Mouse (Mus musculus) R1 (cell line): ENCODE results near the gene Sestd1.

Experiments used
- DNase-seq: peaks from one replicate; pipeline ENCODE4 v3.0.0-alpha.2; 2018; ENCODE audit warnings: low read depth, low spot score

The Sestd1 gene

DNA sequence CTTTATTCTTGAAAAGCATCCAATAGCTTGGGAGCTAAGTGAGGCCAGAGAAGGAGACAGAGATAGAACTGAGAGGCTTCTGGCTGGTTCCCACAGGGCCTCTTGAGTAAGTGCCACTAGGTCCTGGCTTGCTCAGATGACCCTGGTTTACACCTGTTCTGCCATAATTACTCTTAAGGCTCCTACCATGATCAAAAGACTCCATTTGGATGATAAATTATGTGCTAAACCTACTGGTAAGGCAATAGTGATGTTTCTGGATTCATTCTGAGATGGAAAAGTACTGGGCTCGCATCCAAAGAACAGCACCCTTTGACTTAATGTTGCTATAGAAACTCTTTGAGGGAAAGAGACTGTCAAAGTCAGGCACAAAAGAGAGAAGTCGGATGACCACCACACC is 106.1 kb downstream of the Sestd1 start:
- peak; percentile 20 for DNase-seq

DNA sequence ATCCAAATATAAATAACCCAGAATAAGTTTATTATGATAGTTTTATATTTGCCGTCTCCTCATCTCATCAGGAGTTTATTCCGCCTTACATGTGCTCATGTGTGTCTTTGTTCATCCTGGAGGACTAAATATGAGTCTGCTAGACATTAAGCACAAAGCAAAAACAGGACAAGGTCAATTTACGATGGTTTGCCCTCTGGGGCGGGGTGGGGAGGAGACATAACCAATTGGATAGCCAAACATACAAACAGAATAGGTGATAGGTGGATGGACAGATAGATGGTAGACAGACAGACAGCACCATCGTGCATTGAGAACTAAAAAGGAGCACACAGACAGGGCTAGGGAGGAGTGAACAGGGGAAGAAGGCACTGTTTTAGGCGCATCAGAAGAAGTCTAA is 106.6 kb downstream of the Sestd1 start:
- no peak for DNase-seq

DNA sequence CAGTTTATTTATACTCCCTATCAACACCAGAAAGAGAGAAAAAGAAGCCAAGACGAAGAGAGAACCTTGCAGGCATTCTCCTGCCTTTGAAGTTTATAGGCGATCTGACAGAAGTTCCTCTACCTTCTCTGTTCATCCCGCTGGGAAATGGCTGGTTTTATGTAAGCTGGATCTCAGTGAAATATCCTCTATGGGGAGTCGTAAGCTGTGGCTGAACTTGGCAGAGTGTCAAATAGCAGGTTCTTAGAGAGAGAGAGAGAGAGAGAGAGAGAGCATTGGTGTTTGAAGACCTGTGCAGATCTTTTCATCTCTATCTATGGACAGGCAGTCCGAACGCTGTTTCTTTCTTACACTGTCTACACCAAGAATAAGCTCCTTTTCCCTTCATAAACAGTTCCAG is 107.0 kb downstream of the Sestd1 start:
- no peak for DNase-seq

DNA sequence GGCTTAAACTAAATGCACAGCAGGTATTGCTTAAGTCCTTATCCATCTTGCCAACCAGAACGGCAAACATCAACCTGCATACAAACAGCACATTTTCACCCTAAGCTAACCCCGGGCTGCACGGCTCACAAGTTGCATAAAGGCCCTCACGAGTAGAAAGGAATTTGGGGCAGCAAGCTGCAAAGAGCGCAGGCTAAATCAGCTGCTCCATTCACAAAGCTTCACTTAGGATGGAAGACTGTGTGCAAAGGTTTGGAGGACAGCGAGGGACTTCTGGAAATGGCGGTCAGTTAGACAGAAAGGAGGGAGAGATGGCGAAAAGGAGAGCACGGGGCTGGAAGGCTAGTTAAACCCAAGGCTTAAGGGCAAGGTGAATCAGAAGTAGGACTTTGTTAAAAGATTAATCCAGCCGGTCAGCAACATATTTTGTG is 108.1 kb downstream of the Sestd1 start:
- no peak for DNase-seq

DNA sequence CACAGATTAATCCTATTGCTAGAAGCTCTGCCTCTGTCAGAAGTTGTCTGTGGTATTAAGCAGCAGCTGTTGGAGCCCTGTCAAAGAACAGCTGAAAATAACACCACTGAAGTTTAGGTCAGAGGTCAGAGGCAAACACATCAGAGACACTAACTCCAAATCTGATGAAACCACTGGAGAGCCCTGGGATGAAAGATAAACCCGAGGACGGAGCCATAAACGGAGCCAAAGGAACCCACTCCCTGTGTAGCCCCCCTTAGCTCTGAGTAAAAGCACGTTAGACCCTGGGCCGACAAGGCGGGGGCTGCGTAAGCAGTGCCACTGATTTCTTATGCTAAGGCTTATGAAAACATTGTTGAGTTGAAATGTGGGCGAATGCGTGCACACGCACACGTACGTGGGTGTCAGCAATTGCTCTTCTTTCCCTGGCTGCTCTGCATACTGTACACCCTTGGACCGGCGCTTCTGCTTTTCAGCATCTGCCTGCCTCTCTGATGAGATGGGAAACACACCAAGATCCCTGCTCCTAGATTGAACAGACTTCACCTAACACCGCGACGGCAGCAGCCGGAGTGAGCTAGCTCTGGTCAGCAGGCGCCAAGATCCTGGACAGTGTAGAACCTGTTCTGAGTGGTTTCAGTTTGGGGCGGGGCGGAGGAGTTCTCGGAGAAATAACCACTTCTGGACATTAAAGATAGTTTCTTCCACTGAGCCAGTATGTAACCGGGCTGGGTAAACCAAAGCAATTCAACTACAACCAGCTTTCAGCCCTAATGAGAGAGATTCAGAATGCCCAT is 108.8 kb downstream of the Sestd1 start:
- no peak for DNase-seq

DNA sequence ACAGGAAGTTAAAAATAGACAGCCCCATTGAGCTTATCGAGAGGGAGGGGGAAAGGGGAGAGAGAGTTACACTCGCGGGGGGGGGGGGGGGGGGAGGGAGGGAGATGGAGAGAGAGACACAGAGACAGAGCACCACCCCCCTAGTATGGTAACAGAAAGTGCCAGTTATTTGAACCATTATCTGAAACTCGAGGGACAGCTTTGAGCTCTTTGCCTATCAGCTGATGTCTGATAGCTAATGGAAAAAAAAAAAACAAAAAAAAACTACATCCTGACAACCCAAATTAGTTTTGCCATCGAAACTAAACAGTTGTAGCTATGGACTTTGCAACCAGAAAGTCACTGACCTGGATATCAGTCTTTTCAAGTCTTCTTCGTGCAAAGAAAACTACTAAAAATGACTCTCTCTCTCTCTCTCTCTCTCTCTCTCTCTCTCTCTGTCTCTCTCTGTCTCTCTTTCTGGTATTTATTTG is 109.7 kb downstream of the Sestd1 start, which contains the start of gene Ccdc141:
Gene Ccdc141 (minus strand): TSS at position 4 of the 473 bp plus-strand sequence.
- no peak for DNase-seq

DNA sequence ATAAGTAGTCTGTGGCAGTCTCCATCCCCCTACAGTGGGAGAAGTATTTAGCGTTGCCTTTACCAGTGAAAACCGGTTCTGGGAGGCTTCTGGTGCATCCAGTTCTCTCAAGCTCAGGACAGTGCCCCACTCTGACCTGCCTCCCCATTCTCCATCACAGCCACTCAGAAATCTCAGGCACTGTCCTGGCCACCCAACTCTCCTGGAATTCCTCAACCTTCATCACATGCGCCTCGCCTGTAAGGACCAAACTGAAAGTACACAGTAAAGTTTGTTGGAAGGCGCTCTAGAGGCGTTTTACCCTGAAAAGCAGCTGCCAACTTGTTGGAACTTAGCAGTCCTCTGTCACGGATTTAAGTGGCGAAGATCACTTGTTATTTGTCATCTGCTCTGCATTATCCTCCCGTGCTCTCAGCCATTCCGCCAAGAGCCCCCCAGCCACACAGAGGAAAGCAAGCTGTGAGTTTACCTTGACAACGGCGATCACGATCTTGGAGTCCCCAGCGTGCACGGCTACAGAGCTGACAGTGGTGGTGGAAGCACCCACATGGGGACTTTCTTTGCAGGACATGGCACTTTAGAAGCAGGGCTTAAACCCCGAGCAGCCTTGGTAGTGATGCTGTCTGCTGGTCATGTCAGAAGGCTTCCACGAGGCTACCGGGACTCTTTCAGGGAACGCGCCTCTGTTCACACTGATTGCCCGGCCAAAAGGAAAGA is 110.3 kb downstream of the Sestd1 start:
- DNase-seq = peak; percentile 46

DNA sequence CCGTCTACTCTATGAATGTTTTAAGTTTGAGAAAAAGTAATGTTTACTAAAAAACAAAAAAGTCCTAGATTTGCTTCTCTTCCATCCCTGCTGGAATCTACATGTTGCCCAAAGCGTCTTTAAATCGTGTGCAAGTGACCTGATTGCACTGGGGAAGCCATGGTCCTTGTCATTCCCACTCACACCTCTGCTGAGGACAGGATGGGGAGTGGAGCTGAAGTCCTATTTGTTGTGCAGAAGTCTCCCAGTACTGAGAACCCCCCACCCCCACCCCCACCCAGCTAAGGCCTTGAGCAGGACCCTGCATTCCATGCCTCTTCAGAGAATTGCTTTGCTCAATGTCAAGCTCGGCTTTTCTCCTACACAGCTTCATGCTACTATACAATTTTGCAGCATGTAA is 111.2 kb downstream of the Sestd1 start:
- DNase-seq = no peak

DNA sequence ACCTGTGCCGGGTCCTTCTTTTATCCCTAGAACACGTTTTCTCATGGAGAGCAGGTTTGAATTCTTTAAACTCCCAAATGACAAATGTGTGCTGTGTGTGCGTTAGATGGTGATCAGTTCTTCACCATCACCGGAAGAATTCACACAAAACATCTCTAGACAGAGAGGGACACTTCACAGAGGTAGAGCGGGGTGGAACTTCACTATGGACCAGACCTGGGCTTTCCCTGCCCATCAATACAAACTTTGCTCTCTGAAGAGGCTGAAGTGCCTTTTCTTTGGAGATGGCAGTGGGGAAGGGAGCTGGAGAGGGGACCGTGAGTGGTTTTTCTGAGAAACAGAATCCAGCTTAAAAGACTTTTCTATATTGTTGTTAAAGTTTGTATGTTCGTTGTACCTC is 111.6 kb downstream of the Sestd1 start:
- DNase-seq = no peak

DNA sequence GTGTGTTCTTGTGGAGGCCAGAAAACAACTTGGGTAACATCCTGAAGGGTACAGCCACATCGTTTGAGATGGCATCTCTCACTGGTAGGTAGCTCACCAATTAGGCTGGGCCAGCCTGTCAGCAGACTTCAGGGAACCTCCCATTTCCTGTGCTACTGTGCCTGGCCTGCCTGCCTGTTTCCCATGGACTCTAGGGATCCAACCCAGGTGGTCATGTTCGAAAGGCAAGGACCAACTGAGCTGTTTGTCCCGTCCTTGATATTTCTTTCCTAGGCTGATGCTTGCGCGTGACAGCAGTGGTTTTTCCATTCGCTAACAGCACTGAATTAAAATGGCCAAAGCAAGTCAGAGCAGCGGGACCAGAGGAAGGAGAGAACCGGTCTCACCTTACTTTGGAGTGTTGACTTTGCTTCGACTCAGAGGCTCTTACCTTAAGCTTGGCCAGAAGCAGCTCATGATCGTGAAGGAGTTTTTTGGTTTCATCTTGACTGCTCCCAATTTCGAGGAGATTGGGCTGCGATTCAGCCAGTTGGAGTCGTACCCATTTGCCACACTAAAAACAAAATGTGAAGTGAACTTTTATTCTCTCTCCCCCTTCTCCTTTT is 112.2 kb downstream of the Sestd1 start:
- DNase-seq = no peak

DNA sequence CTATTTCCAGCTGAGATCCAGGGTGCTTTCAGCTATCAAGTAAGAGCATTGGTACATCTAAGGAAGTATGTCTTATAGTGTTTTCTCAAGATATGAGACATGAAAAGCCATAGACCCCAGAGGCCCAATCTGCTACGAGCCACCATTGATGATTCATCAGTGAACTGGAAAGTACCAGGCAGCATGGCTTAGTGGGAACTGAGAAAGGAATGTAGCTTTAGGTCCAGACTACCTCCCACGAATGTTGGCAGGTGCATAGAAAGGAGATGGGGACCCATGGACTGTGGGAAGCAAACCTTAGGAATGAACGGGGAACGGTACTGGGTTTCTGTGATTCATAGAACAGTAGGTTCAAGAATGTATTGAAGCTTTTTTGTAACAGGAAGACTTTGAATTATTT is 114.0 kb downstream of the Sestd1 start:
- no peak for DNase-seq

DNA sequence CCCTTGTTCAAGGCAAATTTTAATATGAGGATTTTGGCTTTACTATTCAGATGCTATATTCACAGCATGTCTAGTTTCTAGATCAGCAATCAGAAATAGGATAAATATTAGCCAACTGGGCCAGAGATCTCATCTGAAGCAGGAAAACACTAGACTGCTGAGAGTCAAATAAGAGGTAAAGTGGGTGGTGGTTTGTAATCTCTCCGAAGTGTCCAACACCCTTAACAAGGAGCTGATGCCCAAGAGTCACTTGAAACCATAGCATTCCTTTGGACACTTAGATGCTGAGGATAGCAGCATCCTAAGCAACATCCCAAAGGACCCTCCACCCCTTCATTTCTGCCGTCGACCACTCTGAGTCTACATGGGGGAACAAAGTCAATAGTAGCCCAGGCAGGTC is 115.7 kb downstream of the Sestd1 start:
- no peak for DNase-seq

DNA sequence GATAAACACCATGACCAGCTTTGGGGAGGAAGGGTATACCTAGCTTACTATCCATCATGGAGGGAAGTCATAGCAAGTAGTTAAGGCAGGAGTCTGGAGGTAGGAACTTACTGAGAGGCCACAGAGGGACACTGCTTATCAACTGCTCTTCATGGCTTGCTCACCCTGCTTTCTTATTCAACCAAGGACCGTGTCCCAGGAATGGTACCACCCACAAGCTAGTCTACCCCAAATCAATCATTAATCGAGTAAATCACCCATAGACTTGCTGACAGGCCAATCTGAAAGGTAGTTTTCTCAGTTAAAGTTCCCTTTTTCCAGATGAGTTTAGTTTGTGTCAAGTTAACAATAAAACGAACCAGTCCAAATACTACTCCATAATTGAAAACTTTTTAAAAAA is 117.0 kb downstream of the Sestd1 start:
- DNase-seq = no peak

DNA sequence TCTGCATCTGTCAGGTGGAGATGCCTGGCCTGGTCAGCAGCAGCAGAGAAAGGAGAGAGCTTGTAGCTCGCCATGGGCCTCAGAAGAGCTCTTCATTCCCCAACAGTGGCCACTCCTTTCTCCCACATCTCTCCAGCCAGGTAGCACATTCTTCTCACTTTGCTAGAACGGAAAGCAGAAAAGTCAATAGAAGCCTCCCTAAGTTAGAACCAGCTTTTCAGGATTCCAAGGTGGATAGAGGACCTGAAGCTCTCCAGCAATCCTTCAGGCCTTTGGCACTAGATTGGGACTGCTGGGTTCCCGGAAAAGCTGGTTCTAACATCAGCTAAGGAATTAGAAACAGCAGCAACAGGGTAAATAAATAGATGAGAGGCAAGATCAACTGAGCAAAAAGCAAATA is 118.3 kb downstream of the Sestd1 start:
- DNase-seq = no peak

DNA sequence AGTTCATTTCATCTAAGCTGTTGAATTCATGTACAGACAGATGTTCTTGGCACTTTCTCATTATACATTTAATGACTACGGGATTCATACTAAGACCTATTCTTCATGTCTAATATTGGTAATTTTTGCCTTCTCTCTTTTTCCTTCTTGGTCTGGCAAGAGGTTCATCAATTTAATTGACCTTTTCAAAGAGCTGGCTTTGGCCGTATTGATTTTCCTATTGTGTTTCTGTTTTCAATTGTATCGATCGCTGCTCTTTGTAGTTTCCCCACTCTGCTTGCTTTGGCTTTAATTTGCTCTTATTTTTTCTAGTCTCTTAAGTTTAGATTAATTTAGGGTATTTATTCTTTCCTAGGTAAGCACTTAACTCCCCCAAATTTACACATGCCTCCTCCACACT is 122.8 kb downstream of the Sestd1 start:
- DNase-seq = no peak

DNA sequence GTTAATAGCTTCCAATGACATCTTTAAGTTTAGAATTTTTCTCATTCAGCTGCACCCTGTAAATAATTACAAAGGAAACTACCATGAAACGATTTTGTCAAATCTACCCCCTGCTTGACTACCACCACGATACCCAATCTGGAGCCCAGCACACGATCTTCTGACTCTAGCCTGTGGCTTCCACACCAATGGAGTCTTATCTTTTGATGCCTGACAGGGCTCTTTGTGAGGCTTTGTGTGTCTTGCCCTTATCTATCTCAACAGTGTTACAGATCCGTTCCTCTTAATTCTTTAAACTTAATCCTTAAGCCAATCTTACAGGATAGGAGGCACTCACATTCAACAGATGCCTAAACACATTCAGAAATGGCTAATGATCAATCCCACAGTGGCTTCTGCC is 126.3 kb downstream of the Sestd1 start:
- DNase-seq = no peak

DNA sequence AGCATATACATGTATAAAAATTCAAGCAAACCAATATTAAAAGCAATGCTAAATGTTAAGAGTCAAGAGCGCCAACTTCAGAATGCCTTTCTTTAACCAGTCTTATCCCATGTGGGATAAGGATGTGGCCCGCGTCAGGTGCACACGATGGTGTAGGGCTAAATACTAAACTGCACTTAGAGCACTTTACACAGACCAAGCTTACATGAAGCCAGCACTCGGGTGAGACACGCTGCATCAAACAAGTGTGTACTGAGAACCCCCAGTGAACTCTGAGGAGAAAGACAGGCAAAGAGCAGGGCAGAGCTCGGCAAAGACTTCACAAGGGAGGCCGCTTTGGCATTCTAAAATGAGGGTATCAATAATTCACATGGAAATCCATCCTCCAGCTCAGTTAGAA is 129.1 kb downstream of the Sestd1 start:
- DNase-seq = no peak

DNA sequence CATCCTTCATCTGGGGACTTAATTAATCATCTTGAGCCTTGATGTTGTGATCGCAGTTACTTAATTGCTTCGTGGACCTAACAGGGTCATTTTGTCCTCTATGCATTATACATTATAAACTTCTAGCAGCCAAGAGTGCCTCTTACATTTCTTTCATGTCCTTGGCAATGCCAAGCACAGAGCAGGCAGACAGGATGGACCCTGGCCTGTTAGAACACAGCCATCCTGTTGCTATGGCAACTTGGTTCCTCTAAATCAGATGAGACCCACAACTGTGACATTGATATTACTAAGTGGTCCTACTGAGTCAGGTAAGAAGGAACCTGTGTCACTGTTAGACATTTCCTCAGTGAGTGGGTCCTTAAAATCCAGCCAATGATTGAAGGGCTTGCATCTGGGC is 130.8 kb downstream of the Sestd1 start:
- DNase-seq = peak; percentile 62

DNA sequence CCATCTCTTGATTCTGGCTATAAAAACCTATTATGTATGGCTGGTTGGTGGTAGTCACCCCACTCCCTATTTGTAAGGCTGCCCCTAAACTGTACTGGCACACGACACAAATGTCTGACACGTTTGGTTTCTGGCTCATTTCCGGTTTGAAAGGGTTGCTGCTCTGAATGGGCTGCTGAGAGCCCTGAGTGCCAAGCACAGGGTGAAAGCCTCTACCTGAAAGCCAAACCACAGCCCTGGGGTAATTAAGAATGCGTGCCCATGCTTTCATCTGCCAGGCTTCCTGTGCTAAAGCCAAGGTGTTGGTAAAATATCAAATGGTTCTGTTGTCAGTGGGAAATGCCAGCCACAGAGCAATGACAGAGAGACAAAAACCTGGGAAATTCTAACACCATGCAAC is 132.2 kb downstream of the Sestd1 start:
- no peak for DNase-seq

DNA sequence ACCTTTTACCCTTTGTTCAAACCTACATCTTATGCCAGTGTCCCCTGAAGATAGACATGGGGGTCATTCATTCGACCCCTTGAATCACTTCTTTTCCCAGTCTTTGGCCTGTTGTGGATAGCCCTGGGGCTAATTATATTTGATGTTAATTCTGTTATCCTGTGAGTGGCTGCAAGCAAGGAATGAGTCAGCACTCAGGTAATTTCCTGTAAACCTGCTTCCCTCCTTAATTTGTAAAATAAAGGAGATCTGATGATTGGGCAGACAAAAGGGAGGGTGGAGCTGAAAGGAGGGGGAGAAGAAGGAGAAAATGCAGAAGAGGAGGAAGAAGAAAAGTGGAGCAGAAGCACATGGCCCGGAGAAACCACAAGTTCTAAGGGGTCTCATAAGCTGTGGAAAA is 133.4 kb downstream of the Sestd1 start:
- DNase-seq = peak; percentile 74

DNA sequence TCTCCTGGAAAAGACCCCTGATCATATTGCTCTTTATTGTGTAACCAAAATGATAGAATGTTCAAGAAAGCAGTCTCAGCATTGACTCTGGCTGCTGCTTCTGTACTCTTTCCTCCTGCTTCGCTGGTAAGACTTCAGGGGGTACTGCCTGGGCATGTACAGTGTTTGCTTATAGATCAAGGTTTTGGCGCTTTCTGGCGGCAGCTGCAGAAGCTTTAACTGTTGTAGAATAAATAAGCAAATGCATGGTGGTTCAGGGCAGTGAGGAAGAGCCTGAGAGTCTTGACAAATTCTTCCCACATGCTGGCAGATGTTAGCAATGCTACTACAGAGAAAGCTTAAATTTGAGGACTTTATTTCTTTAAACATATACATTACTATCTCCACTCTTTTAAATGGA is 134.1 kb downstream of the Sestd1 start:
- peak; percentile 61 for DNase-seq

DNA sequence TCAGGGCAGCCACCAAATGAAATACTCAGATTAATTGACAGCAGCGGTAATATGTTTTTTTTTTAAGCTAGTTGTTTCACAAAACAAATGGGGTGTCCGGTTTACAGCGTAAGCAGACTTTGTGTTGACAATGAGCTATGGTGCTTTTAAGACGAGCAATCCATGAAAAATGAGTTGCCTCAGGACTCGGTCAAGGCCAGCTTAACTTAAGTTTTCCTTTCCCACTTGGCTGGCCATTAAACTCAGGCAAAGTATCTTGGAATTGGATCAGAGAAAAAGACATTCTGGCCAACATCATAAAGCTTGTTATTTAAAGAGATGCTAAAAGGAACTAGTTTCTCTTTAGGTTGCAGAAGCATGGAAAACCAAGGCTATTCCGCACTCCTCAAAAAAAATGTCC is 136.9 kb downstream of the Sestd1 start:
- DNase-seq = no peak

DNA sequence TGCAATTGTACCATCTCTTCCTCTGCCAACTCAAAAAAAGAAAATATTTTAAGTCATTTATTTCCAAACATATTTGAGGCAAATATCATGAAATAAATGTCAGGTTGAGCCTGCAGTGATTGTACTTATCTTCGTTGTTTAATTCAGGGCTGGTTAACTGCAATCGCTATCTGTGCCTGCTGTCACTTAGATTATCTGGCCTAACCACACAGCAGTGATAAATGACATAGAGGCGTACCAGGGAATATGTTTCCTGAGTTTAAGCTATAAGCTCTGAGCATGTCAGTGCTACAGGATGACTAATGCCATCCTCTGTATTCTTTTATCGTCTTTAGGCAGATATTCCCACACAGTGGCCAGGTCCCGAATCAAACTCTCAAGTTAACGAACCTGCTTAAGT is 141.5 kb downstream of the Sestd1 start:
- DNase-seq = no peak
